Mouse (Mus musculus): ENCODE data around the gene Lrig2. TPM values are rescaled to one million over a fixed set of nuclear protein-coding genes. Genes with fewer than 3 reads are reported as not detected.
"Not testable (repeated sequence)": the region's sequence is repeated elsewhere in the genome, so short reads cannot be mapped to it uniquely, and the experiment has no call there.

The Lrig2 gene
- polyA plus RNA-seq, 1 experiment: 2.7 TPM

DNA sequence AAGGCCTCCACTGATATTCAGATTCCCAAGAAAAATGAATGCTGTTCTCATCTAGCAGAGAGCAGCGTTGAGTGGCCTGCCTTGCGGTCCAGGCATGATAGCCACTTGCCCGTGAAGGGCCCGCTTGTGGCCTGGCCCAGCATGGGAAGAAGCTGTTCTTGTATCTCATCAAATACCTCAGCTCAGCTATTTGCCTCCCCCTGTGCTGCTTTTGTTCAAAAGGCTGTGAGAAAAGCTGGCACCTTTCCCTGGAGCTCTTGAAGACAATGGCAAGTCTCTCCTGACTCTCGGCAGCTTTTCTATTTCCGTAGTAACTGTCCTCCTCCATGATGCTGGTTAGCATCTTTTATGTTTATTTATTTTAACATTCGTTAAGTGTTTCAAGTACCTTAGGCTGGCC, 74.1 kb downstream of the Lrig2 start:
- no peak overlapping the region for H3ac ChIP-seq (ENCODE audit: control insufficient read depth, insufficient read length, low read depth)
- no peaks in the 10 kb centered on the region for H3K27me3 ChIP-seq (ENCODE audit: control insufficient read depth, insufficient read depth, insufficient read length)
- no peaks in the 10 kb centered on the region for H3K36me3 ChIP-seq (ENCODE audit: control insufficient read depth, insufficient read depth)
- no peak overlapping the region for H3K4me3 ChIP-seq (ENCODE audit: insufficient read depth, poor library complexity, severe bottlenecking)
- no peaks in the 10 kb centered on the region for H3K79me2 ChIP-seq (ENCODE audit: control insufficient read depth, insufficient read depth)
- TF ChIP-seq MYOG (IDR thresholded peaks at IDR 0.05; ENCODE audit: control insufficient read depth, extremely low read depth, insufficient read length) (no peak), MAX (IDR thresholded peaks at IDR 0.05) (no peak), MYOD1 (IDR thresholded peaks at IDR 0.05; ENCODE audit: control insufficient read depth, insufficient read length, low read depth) (no peak), CEBPB (IDR thresholded peaks at IDR 0.05; ENCODE audit: low read depth) (no peak), FOSL1 (IDR thresholded peaks at IDR 0.05; ENCODE audit: insufficient read depth, low read length, poor library complexity, severe bottlenecking) (no peak), CTCF (IDR thresholded peaks at IDR 0.05; ENCODE audit: control insufficient read depth, insufficient read depth, insufficient read length) (no peak), USF1 (IDR thresholded peaks at IDR 0.05; ENCODE audit: low read depth) (no peak)
- H3K79me3 ChIP-seq (ENCODE audit: low read depth): no peaks in the 10 kb centered on the region

DNA sequence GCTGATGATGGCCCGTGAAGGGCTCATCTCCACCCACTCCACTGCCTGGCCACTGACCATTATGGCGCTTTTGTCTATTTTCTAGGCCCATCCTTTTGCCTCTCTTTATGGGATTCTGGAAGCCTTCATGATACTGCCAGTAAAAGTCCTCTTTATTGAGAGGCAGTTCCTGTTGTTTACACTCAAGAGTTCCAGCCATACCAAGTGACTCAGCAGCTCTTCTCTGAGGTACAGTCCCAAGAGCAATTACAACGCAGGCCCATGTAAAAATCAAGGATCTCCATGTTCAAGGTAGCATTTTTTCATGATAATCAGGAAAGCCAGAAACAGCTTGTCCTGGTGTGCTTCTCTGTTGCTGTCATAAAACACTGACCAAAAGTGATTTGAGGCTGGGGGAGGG, 75.8 kb downstream of the Lrig2 start:
- H3K36me3 ChIP-seq (ENCODE audit: control insufficient read depth, insufficient read depth): no peaks in the 10 kb centered on the region
- TF ChIP-seq MYOG (IDR thresholded peaks at IDR 0.05; ENCODE audit: control insufficient read depth, extremely low read depth, insufficient read length) (no peak), MYOD1 (IDR thresholded peaks at IDR 0.05; ENCODE audit: control insufficient read depth, insufficient read length, low read depth) (no peak), FOSL1 (IDR thresholded peaks at IDR 0.05; ENCODE audit: insufficient read depth, low read length, poor library complexity, severe bottlenecking) (no peak), CTCF (IDR thresholded peaks at IDR 0.05; ENCODE audit: control insufficient read depth, insufficient read depth, insufficient read length) (no peak), USF1 (IDR thresholded peaks at IDR 0.05; ENCODE audit: low read depth) (no peak), CEBPB (IDR thresholded peaks at IDR 0.05; ENCODE audit: low read depth) (no peak), MAX (IDR thresholded peaks at IDR 0.05) (no peak)
- H3K79me3 ChIP-seq (ENCODE audit: low read depth): no peaks in the 10 kb centered on the region

DNA sequence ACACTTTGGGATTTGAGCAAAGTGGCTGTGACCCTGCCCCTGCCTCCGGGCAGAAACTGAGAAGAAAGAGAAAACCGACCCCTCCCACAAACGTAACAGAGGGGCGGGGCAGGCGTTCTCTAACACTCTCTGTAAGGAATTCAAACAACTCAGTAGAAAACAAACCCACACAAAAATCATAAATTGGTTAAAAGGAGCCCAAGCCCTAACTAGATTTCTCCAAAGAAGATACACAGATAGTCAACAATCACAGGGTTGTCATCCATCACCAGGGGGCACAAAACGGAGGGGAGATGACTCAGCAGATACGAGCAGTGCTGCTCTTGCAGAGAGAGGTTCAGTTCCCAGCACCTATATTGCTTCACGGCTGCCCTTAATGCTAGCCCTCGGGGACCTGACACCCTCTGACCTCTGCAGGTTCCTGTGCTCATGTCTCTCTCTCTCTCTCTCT, 77.4 kb downstream of the Lrig2 start:
- Histone ChIP-seq H3K79me2 (ENCODE audit: control insufficient read depth, insufficient read depth) (no peaks in the 10 kb centered on the region), H3K79me3 (ENCODE audit: low read depth) (no peaks in the 10 kb centered on the region)

More for the DNA sequence above, 75.8 kb downstream of the Lrig2 start:
- no peak overlapping the region for H3ac ChIP-seq (ENCODE audit: control insufficient read depth, insufficient read length, low read depth)
- H3K79me2 ChIP-seq (ENCODE audit: control insufficient read depth, insufficient read depth): no peaks in the 10 kb centered on the region
- no peaks in the 10 kb centered on the region for H3K27me3 ChIP-seq (ENCODE audit: control insufficient read depth, insufficient read depth, insufficient read length)
- H3K4me3 ChIP-seq (ENCODE audit: insufficient read depth, poor library complexity, severe bottlenecking): no peak overlapping the region

DNA sequence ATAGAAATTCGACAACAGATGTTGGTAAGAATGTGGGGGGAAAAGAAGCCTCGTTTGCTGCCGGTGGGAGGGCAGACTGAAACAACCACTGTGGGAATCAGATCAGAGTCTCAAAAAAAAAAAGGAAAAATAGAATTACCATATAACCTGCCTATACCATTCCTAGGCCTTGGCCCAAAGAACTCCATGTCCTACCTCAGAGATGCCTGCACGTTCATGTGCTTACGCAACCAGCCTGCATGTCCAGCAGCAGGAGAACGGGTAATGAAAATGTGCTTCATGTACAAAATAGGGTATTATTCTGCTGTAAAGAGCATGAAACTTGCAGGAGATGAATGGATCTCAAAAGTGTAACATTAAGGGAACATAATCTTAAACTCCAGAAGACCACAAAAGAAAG, 79.1 kb downstream of the Lrig2 start:
- H3K4me3 ChIP-seq (ENCODE audit: insufficient read depth, poor library complexity, severe bottlenecking): no peak overlapping the region
- H3K79me2 ChIP-seq (ENCODE audit: control insufficient read depth, insufficient read depth): no peaks in the 10 kb centered on the region
- H3K36me3 ChIP-seq (ENCODE audit: control insufficient read depth, insufficient read depth): no peaks in the 10 kb centered on the region
- H3K27me3 ChIP-seq (ENCODE audit: control insufficient read depth, insufficient read depth, insufficient read length): no peaks in the 10 kb centered on the region
- TF ChIP-seq CTCF (IDR thresholded peaks at IDR 0.05; ENCODE audit: control insufficient read depth, insufficient read depth, insufficient read length) (no peak), CEBPB (IDR thresholded peaks at IDR 0.05; ENCODE audit: low read depth) (peak; percentile 21)
- no peak overlapping the region for H3ac ChIP-seq (ENCODE audit: control insufficient read depth, insufficient read length, low read depth)
- no peaks in the 10 kb centered on the region for H3K79me3 ChIP-seq (ENCODE audit: low read depth)

More for the DNA sequence above, 77.4 kb downstream of the Lrig2 start:
- H3K27me3 ChIP-seq (ENCODE audit: control insufficient read depth, insufficient read depth, insufficient read length): no peaks in the 10 kb centered on the region
- TF ChIP-seq CEBPB (IDR thresholded peaks at IDR 0.05; ENCODE audit: low read depth) (no peak), USF1 (IDR thresholded peaks at IDR 0.05; ENCODE audit: low read depth) (no peak), CTCF (IDR thresholded peaks at IDR 0.05; ENCODE audit: control insufficient read depth, insufficient read depth, insufficient read length) (no peak), MYOD1 (IDR thresholded peaks at IDR 0.05; ENCODE audit: control insufficient read depth, insufficient read length, low read depth) (no peak), MAX (IDR thresholded peaks at IDR 0.05) (no peak), FOSL1 (IDR thresholded peaks at IDR 0.05; ENCODE audit: insufficient read depth, low read length, poor library complexity, severe bottlenecking) (no peak), MYOG (IDR thresholded peaks at IDR 0.05; ENCODE audit: control insufficient read depth, extremely low read depth, insufficient read length) (no peak)
- H3ac ChIP-seq (ENCODE audit: control insufficient read depth, insufficient read length, low read depth): no peak overlapping the region
- H3K36me3 ChIP-seq (ENCODE audit: control insufficient read depth, insufficient read depth): no peaks in the 10 kb centered on the region
- no peak overlapping the region for H3K4me3 ChIP-seq (ENCODE audit: insufficient read depth, poor library complexity, severe bottlenecking)

DNA sequence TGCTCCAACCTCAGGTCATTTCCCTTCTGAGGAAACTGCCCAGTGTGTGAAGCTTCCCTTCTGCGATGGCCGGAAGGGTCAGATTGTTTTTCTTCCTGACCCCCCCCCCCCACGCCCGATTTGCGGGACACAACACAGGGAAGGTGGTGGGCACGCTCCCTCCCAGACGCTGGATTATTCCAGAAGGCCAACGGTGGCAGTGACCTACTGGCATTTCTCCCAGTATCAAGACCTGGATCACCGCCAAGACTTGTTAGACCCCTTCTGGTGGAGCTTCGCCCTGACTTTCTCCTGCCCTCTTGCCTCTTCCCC, 79.9 kb downstream of the Lrig2 start:
- H3K27me3 ChIP-seq (ENCODE audit: control insufficient read depth, insufficient read depth, insufficient read length): no peaks in the 10 kb centered on the region
- no peak overlapping the region for H3ac ChIP-seq (ENCODE audit: control insufficient read depth, insufficient read length, low read depth)
- H3K79me2 ChIP-seq (ENCODE audit: control insufficient read depth, insufficient read depth): no peaks in the 10 kb centered on the region
- no peak overlapping the region for H3K4me3 ChIP-seq (ENCODE audit: insufficient read depth, poor library complexity, severe bottlenecking)
- H3K79me3 ChIP-seq (ENCODE audit: low read depth): no peaks in the 10 kb centered on the region
- no peak for TF ChIP-seq MYOD1 (IDR thresholded peaks at IDR 0.05; ENCODE audit: control insufficient read depth, insufficient read length, low read depth)
- TF ChIP-seq CEBPB (IDR thresholded peaks at IDR 0.05; ENCODE audit: low read depth): no peak
- TF ChIP-seq USF1 (IDR thresholded peaks at IDR 0.05; ENCODE audit: low read depth): no peak
- TF ChIP-seq MAX (IDR thresholded peaks at IDR 0.05): no peak
- no peak for TF ChIP-seq CTCF (IDR thresholded peaks at IDR 0.05; ENCODE audit: control insufficient read depth, insufficient read depth, insufficient read length)
- no peak for TF ChIP-seq FOSL1 (IDR thresholded peaks at IDR 0.05; ENCODE audit: insufficient read depth, low read length, poor library complexity, severe bottlenecking)
- TF ChIP-seq MYOG (IDR thresholded peaks at IDR 0.05; ENCODE audit: control insufficient read depth, extremely low read depth, insufficient read length): no peak
- no peaks in the 10 kb centered on the region for H3K36me3 ChIP-seq (ENCODE audit: control insufficient read depth, insufficient read depth)

DNA sequence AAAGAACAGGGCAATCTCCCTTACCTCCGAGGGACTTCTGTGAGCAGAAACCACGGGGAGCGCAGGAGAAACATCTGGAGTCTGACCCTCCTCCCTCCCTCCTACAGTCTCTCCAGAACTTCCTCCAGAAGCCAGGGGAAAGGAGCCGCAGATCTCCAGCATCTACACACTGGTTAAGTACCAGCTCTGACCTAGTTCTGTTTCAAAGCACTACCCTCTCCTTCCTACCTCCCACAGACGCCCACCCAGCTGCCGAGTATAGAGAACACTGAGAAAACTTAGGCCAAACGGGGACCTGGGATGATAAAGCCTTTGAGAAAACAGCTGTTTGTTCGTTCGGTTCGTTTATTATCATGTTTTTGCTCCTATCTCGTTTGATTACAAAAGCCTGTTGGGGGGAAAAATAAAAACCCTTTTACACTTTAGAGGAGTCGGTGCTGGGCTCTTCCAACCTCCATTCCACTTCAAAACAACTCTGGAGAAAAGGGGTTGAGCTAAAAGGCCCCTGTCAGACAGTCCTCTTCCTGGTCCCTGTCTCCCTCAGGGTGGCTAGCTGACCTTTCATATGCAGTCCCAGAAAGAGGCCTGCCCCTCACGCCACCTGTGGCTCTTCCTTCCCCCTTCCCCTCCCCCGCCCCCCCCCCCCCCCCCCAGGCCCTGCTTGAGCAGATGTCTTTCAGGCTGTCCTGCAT, 80.4 kb downstream of the Lrig2 start:
- H3ac ChIP-seq (ENCODE audit: control insufficient read depth, insufficient read length, low read depth): no peak overlapping the region
- H3K36me3 ChIP-seq (ENCODE audit: control insufficient read depth, insufficient read depth): no peaks in the 10 kb centered on the region
- H3K79me3 ChIP-seq (ENCODE audit: low read depth): no peaks in the 10 kb centered on the region
- H3K79me2 ChIP-seq (ENCODE audit: control insufficient read depth, insufficient read depth): no peaks in the 10 kb centered on the region
- TF ChIP-seq CTCF (IDR thresholded peaks at IDR 0.05; ENCODE audit: control insufficient read depth, insufficient read depth, insufficient read length): no peak
- TF ChIP-seq USF1 (IDR thresholded peaks at IDR 0.05; ENCODE audit: low read depth): no peak
- no peak for TF ChIP-seq FOSL1 (IDR thresholded peaks at IDR 0.05; ENCODE audit: insufficient read depth, low read length, poor library complexity, severe bottlenecking)
- TF ChIP-seq MAX (IDR thresholded peaks at IDR 0.05): no peak
- TF ChIP-seq MYOG (IDR thresholded peaks at IDR 0.05; ENCODE audit: control insufficient read depth, extremely low read depth, insufficient read length): no peak
- TF ChIP-seq MYOD1 (IDR thresholded peaks at IDR 0.05; ENCODE audit: control insufficient read depth, insufficient read length, low read depth): no peak
- TF ChIP-seq CEBPB (IDR thresholded peaks at IDR 0.05; ENCODE audit: low read depth): no peak
- H3K27me3 ChIP-seq (ENCODE audit: control insufficient read depth, insufficient read depth, insufficient read length): no peaks in the 10 kb centered on the region
- no peak overlapping the region for H3K4me3 ChIP-seq (ENCODE audit: insufficient read depth, poor library complexity, severe bottlenecking)

DNA sequence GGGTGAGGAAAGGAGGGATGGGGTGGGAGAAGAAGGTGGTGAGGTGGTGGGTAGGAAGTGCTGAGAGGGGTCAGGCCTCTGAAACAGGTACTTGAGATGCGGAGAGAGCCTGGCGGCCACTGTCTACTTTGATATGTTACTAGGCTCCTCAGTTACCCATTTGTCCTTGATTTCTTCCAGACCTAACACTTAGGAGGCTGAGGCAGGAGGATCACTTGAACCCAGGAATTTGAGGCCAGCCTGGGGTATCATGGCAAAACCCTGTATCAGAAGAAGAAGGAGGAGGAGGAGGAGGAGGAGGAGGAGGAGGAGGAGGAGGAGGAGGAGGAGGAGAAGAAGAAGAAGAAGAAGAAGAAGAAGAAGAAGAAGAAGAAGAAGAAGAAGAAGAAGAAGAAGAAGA, 84.4 kb downstream of the Lrig2 start:
- not testable (repeated sequence) for H3K79me2 ChIP-seq (ENCODE audit: control insufficient read depth, insufficient read depth); H3K36me3 ChIP-seq (ENCODE audit: control insufficient read depth, insufficient read depth); H3K4me3 ChIP-seq (ENCODE audit: insufficient read depth, poor library complexity, severe bottlenecking)

More for the DNA sequence above, 84.4 kb downstream of the Lrig2 start:
- not testable (repeated sequence) for H3ac ChIP-seq (ENCODE audit: control insufficient read depth, insufficient read length, low read depth); H3K79me3 ChIP-seq (ENCODE audit: low read depth); H3K27me3 ChIP-seq (ENCODE audit: control insufficient read depth, insufficient read depth, insufficient read length)

All from C2C12 (cell line).